Mouse (Mus musculus): ENCODE results near the gene Gabbr1.
"Not testable (repeated sequence)": the region's sequence is repeated elsewhere in the genome, so short reads cannot be mapped to it uniquely, and the experiment has no call there.

The Gabbr1 gene

GRCm38 (mm10) chr17:37045611-37046311, at the start of gene Gabbr1:
TSS of gene Gabbr1 (plus strand) at chr17:37045966.
- in situ Hi-C loops (cut with MboI; ENCODE audit: low pct_unique_long_range_greater_than_20kb in 1 of 2, low sequenced_read_pairs in 2 of 2, unreplicated experiment in 1 of 2), result no loop called here

- in situ Hi-C loops (cut with MboI; ENCODE audit: low pct_unique_long_range_greater_than_20kb in 1 of 2, low sequenced_read_pairs in 2 of 2, unreplicated experiment in 1 of 2), result loop anchor here in 1 of 2 experiments (25.0 kb wide), 1 partner anchor 1485 kb away; the partner anchor contains the start of genes Cchcr1, Pou5f1 and Tcf19
These were observed 48.6 kb upstream of the Gabbr1 start for GRCm38 (mm10) chr17:36997033-36997735.

- in situ Hi-C loops (cut with MboI; ENCODE audit: low pct_unique_long_range_greater_than_20kb in 1 of 2, low sequenced_read_pairs in 2 of 2, unreplicated experiment in 1 of 2), result loop anchor here in 1 of 2 experiments (25.0 kb wide), 1 partner anchor 1486 kb away; the partner anchor contains the start of genes Cchcr1, Pou5f1 and Tcf19
These were observed 47.3 kb upstream of the Gabbr1 start for GRCm38 (mm10) chr17:36998477-36998876.

GRCm38 (mm10) chr17:37000863-37001262, 44.9 kb upstream of the Gabbr1 start, which contains the start of gene Zfp57:
TSS of gene Zfp57 (plus strand) at chr17:37001163.
- in situ Hi-C loops (cut with MboI; ENCODE audit: low pct_unique_long_range_greater_than_20kb in 1 of 2, low sequenced_read_pairs in 2 of 2, unreplicated experiment in 1 of 2), result no loop called here

- in situ Hi-C loops (cut with MboI; ENCODE audit: low pct_unique_long_range_greater_than_20kb in 1 of 2, low sequenced_read_pairs in 2 of 2, unreplicated experiment in 1 of 2), result no loop called here
These were observed 43.1 kb upstream of the Gabbr1 start for GRCm38 (mm10) chr17:37002364-37003330.

- in situ Hi-C loops (cut with MboI; ENCODE audit: low pct_unique_long_range_greater_than_20kb in 1 of 2, low sequenced_read_pairs in 2 of 2, unreplicated experiment in 1 of 2), result no loop called here
These were observed 42.4 kb upstream of the Gabbr1 start for GRCm38 (mm10) chr17:37003366-37003765.

GRCm38 (mm10) chr17:37008161-37008560, 37.6 kb upstream of the Gabbr1 start:
- in situ Hi-C loops (cut with MboI; ENCODE audit: low pct_unique_long_range_greater_than_20kb in 1 of 2, low sequenced_read_pairs in 2 of 2, unreplicated experiment in 1 of 2), result no loop called here

- in situ Hi-C loops (cut with MboI; ENCODE audit: low pct_unique_long_range_greater_than_20kb in 1 of 2, low sequenced_read_pairs in 2 of 2, unreplicated experiment in 1 of 2), result no loop called here
These were observed 36.2 kb upstream of the Gabbr1 start for GRCm38 (mm10) chr17:37009460-37010042.

GRCm38 (mm10) chr17:37011719-37012118, 34.0 kb upstream of the Gabbr1 start:
- in situ Hi-C loops (cut with MboI; ENCODE audit: low pct_unique_long_range_greater_than_20kb in 1 of 2, low sequenced_read_pairs in 2 of 2, unreplicated experiment in 1 of 2), result no loop called here

GRCm38 (mm10) chr17:37012141-37012540, 33.6 kb upstream of the Gabbr1 start:
- in situ Hi-C loops (cut with MboI; ENCODE audit: low pct_unique_long_range_greater_than_20kb in 1 of 2, low sequenced_read_pairs in 2 of 2, unreplicated experiment in 1 of 2), result no loop called here

GRCm38 (mm10) chr17:37016333-37016732, 29.4 kb upstream of the Gabbr1 start:
- in situ Hi-C loops (cut with MboI; ENCODE audit: low pct_unique_long_range_greater_than_20kb in 1 of 2, low sequenced_read_pairs in 2 of 2, unreplicated experiment in 1 of 2), result no loop called here

GRCm38 (mm10) chr17:37018328-37018727, 27.4 kb upstream of the Gabbr1 start:
- in situ Hi-C loops (cut with MboI; ENCODE audit: low pct_unique_long_range_greater_than_20kb in 1 of 2, low sequenced_read_pairs in 2 of 2, unreplicated experiment in 1 of 2), result no loop called here

- in situ Hi-C loops (cut with MboI; ENCODE audit: low pct_unique_long_range_greater_than_20kb in 1 of 2, low sequenced_read_pairs in 2 of 2, unreplicated experiment in 1 of 2), result not testable (repeated sequence)
These were observed 26.5 kb upstream of the Gabbr1 start for GRCm38 (mm10) chr17:37019242-37019641.

GRCm38 (mm10) chr17:37022628-37023576, 22.9 kb upstream of the Gabbr1 start, which contains the start of gene Mog:
TSS of gene Mog (minus strand) at chr17:37023398.
- in situ Hi-C loops (cut with MboI; ENCODE audit: low pct_unique_long_range_greater_than_20kb in 1 of 2, low sequenced_read_pairs in 2 of 2, unreplicated experiment in 1 of 2), result no loop called here

- in situ Hi-C loops (cut with MboI; ENCODE audit: low pct_unique_long_range_greater_than_20kb in 1 of 2, low sequenced_read_pairs in 2 of 2, unreplicated experiment in 1 of 2), result no loop called here
These were observed 19.3 kb upstream of the Gabbr1 start for GRCm38 (mm10) chr17:37026425-37026824.

GRCm38 (mm10) chr17:37027486-37027885, 18.3 kb upstream of the Gabbr1 start:
- in situ Hi-C loops (cut with MboI; ENCODE audit: low pct_unique_long_range_greater_than_20kb in 1 of 2, low sequenced_read_pairs in 2 of 2, unreplicated experiment in 1 of 2), result no loop called here

- in situ Hi-C loops (cut with MboI; ENCODE audit: low pct_unique_long_range_greater_than_20kb in 1 of 2, low sequenced_read_pairs in 2 of 2, unreplicated experiment in 1 of 2), result no loop called here
These were observed 17.6 kb upstream of the Gabbr1 start for GRCm38 (mm10) chr17:37028212-37028611.
